Mouse (Mus musculus) midbrain, embryonic 14.5 days (tissue): ENCODE measurements around the gene Ly6g6f. TPM values are rescaled to one million over a fixed set of nuclear protein-coding genes. Genes with fewer than 3 reads are reported as not detected.
"Not testable (repeated sequence)": the region's sequence is repeated elsewhere in the genome, so short reads cannot be mapped to it uniquely, and the experiment has no call there.

Source experiments
- ATAC-seq: fragments of 200-750 bp; cut with Nextera tagmentation; 2 replicates; pipeline ENCODE4 v1.8.0; 2017; ENCODE audit warnings: moderate number of reproducible peaks, moderate library complexity; ENCODE audit not compliant: low FRiP score, low TSS enrichment
- DNase-seq: peaks from one replicate; pipeline ENCODE4 v3.0.0-alpha.2; 2015
- H3K27ac ChIP-seq: fragments of 300-500 bp; sonication (generic); replicated peaks from 2 replicates; pipeline ENCODE4 v1.5.1; 2014; ENCODE audit warnings: mild to moderate bottlenecking, low read depth, low read length, moderate library complexity
- H3K27me3 ChIP-seq: fragments of 300-500 bp; sonication (generic); 2 replicates; pipeline ENCODE4 v1.6.1; 2014; ENCODE audit warnings: low read length, control low read depth, mixed read lengths; ENCODE audit not compliant: control insufficient read depth, insufficient read depth
- H3K36me3 ChIP-seq: fragments of 300-500 bp; sonication (generic); 2 replicates; pipeline ENCODE4 v1.6.1; 2014; ENCODE audit warnings: low read length, control low read depth; ENCODE audit not compliant: control insufficient read depth, insufficient read depth
- H3K4me1 ChIP-seq: fragments of 300-500 bp; sonication (generic); 2 replicates; pipeline ENCODE4 v1.6.1; 2014; ENCODE audit warnings: mild to moderate bottlenecking, antibody characterized with exemption, low read length, control low read depth; ENCODE audit not compliant: control insufficient read depth, insufficient read depth
- H3K4me2 ChIP-seq: fragments of 300-500 bp; sonication (generic); 2 replicates; pipeline ENCODE4 v1.6.1; 2014; ENCODE audit warnings: mild to moderate bottlenecking, low read length, moderate library complexity
- H3K4me3 ChIP-seq: fragments of 300-500 bp; sonication (generic); replicated peaks from 2 replicates; pipeline ENCODE4 v1.5.1; 2014; ENCODE audit warnings: low read depth, low read length
- H3K9ac ChIP-seq: fragments of 300-500 bp; sonication (generic); replicated peaks from 2 replicates; pipeline ENCODE4 v1.6.1; 2014; ENCODE audit warnings: mild to moderate bottlenecking, low read length, moderate library complexity
- H3K9me3 ChIP-seq: fragments of 300-500 bp; sonication (generic); 2 replicates; pipeline ENCODE4 v1.6.1; 2016; ENCODE audit warnings: low read length, control low read depth, mixed read lengths; ENCODE audit not compliant: control insufficient read depth
- WGBS: fragments of 180-500 bp; shearing (Covaris S2); extraction: QIAGEN DNeasy Blood & Tissue Kit; methylation state at CpG from one replicate; pipeline ENCODE4 v1.1.7; 2014; 5-methylcytosine and 5-hydroxymethylcytosine counted together
- polyA plus RNA-seq: library from polyadenylated mRNA; unstranded; fragments of >200 nt; fragmentation: Nextera tagmentation; extraction: Ambion mirVana; gene quantifications from 2 replicates; pipeline ENCODE4 v1.2.1, GENCODE M21; 2014

Ly6g6f gene
- polyA plus RNA-seq, 1 experiment from 2014 or later, result not detected

DNA sequence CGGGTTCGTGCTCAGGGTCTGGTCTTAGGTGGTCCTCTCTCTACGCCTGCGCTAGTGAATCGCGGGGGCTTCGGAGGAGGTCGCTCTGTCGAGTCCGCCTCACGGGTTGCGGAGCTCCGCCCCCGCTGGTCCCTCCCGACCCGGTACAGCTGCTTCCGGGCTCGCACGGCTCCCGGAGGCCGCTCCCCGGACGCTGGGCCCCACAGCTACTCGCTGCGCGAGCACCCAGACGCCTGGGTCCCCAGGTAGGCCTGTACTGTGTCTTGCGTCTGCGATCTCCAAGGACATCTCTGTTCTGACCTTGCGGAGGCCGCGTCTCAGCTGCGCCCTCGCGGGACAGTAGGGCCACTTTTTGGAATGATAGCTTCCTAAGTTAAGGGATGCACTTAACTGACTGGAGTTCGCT, 40.8 kb upstream of the Ly6g6f start, which contains the start of gene D17H6S53E:
TSS of gene D17H6S53E (plus strand) at position 168 of the 406 bp plus-strand sequence.
- Histone ChIP-seq H3K4me3 (peak within 1 kb of the TSS; percentile 59), H3K9ac (peak within 1 kb of the TSS; percentile 78), H3K36me3 (peaks cover 18% of the 10 kb centered on the region), H3K27ac (peak within 1 kb of the TSS; percentile 74), H3K4me2 (peak within 1 kb of the TSS; percentile 77), H3K4me1 (peaks cover 13% of the 10 kb centered on the region; the same call in 1 of the 2 replicates), H3K27me3 (no peaks in the 10 kb centered on the region), H3K9me3 (no peaks in the 10 kb centered on the region)
- under 1% methylated on average over 36 of the region's 36 CpGs for WGBS
- ATAC-seq (no peak; the same call in 1 of the 2 replicates), DNase-seq (peak; percentile 83)

- Histone ChIP-seq H3K9ac (peak overlapping the region; percentile 78), H3K9me3 (no peaks in the 10 kb centered on the region), H3K27me3 (no peaks in the 10 kb centered on the region), H3K4me2 (peak overlapping the region; percentile 77), H3K36me3 (peaks cover 18% of the 10 kb centered on the region), H3K4me3 (peak overlapping the region; percentile 59), H3K4me1 (peaks cover 13% of the 10 kb centered on the region; the same call in 1 of the 2 replicates), H3K27ac (peak overlapping the region; percentile 74; the same call in 1 of the 2 replicates)
- ATAC-seq, result no peak
- 42% methylated on average over 6 of the region's 6 CpGs for WGBS
- no peak for DNase-seq
Measured at GRCm38 (mm10) chr17:35125578-35125977, 40.2 kb upstream of the Ly6g6f start.

GRCm38 (mm10) chr17:35125081-35125480, 39.7 kb upstream of the Ly6g6f start:
- H3K4me3 ChIP-seq, result no peak overlapping the region
- H3K9ac ChIP-seq, result no peak overlapping the region
- no peak overlapping the region for H3K4me2 ChIP-seq
- H3K27me3 ChIP-seq, result no peaks in the 10 kb centered on the region
- H3K9me3 ChIP-seq, result no peaks in the 10 kb centered on the region
- no peak for ATAC-seq
- 94% methylated on average over 1 of the region's 1 CpGs for WGBS
- no peak overlapping the region for H3K27ac ChIP-seq
- peaks cover 18% of the 10 kb centered on the region for H3K4me1 ChIP-seq
- DNase-seq, result no peak
- H3K36me3 ChIP-seq, result peaks cover 14% of the 10 kb centered on the region

DNA sequence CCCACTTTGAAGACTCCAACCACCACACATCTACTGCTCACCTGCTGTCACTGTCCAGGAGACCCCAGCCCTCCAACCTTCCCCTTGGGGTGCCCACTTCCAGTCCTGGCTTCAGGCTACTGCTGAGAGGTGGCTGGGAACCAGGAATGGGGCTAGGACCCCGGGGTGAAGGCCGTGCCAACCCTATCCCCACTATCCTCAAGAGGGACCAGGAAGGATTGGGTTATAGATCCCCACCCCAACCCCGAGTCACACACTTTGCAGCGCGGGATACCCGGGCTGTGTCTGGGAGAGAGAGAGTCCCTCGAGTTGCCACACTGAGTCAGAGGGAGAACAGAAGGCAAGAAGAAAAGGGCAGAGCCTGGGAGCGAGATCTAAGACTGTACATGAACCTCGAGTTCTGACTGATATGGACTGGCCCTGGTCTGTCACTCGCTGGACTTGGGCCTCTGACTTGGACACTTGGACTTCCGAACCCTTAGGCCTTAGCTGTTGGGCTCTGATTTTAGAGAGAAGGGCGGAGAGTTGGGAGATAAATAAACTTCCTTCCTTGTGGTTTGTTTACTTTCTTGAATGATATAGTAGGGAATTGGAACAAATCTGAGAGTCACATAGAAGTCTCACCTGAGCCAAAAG, 39.0 kb upstream of the Ly6g6f start:
- not testable (repeated sequence) for H3K4me3 ChIP-seq, ATAC-seq, H3K9ac ChIP-seq, H3K4me2 ChIP-seq, H3K27me3 ChIP-seq, DNase-seq, H3K27ac ChIP-seq, H3K9me3 ChIP-seq
- Histone ChIP-seq H3K36me3 (peaks cover 16% of the 10 kb centered on the region; the same call in 1 of the 2 replicates), H3K4me1 (peaks cover 19% of the 10 kb centered on the region)
- WGBS, result 95% methylated on average over 12 of the region's 12 CpGs

GRCm38 (mm10) chr17:35123287-35123686, 37.9 kb upstream of the Ly6g6f start:
- not testable (repeated sequence) for ATAC-seq
- 89% methylated on average over 9 of the region's 9 CpGs for WGBS

DNA sequence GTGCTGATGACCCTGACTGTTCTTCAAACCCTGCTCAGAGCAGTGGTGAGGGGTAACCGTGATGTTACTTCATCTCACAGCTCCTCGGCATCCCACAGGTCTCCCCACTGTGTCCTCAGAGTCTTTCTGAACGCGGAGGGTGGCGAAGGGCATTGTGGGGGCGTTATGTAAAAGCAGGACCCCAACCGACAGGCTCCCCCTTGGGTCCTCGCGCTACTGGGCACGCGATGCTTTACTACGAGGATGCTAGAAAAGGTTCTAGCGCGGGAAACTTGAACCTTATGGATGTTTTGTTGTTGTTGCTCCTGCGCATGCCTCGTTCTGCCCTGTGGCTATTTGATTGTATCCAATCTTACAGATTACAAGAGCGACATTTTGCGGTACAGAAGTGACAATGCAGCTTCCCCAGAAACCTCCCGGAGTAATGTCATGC, 36.5 kb upstream of the Ly6g6f start, which contains the start of gene Csnk2b:
TSS of gene Csnk2b (minus strand) at position 183 of the 433 bp plus-strand sequence.
- Histone ChIP-seq H3K36me3 (peaks cover 39% of the 10 kb centered on the region), H3K9me3 (no peaks in the 10 kb centered on the region), H3K4me2 (peak within 1 kb of the TSS; percentile 96), H3K4me3 (peak within 1 kb of the TSS; percentile 96), H3K4me1 (peaks cover 16% of the 10 kb centered on the region), H3K9ac (peak within 1 kb of the TSS; percentile 90), H3K27me3 (no peaks in the 10 kb centered on the region), H3K27ac (peak within 1 kb of the TSS; percentile 90)
- WGBS, result under 1% methylated on average over 19 of the region's 19 CpGs
- ATAC-seq, result peak; percentile 46; the same call in 1 of the 2 replicates
- DNase-seq, result peak; percentile 89

More at GRCm38 (mm10) chr17:35123287-35123686, 37.9 kb upstream of the Ly6g6f start:
- H3K9ac ChIP-seq, H3K27me3 ChIP-seq, H3K4me2 ChIP-seq, H3K9me3 ChIP-seq, DNase-seq, H3K4me3 ChIP-seq, H3K27ac ChIP-seq: not testable (repeated sequence)
- Histone ChIP-seq H3K36me3 (peaks cover 25% of the 10 kb centered on the region), H3K4me1 (peaks cover 19% of the 10 kb centered on the region)

DNA sequence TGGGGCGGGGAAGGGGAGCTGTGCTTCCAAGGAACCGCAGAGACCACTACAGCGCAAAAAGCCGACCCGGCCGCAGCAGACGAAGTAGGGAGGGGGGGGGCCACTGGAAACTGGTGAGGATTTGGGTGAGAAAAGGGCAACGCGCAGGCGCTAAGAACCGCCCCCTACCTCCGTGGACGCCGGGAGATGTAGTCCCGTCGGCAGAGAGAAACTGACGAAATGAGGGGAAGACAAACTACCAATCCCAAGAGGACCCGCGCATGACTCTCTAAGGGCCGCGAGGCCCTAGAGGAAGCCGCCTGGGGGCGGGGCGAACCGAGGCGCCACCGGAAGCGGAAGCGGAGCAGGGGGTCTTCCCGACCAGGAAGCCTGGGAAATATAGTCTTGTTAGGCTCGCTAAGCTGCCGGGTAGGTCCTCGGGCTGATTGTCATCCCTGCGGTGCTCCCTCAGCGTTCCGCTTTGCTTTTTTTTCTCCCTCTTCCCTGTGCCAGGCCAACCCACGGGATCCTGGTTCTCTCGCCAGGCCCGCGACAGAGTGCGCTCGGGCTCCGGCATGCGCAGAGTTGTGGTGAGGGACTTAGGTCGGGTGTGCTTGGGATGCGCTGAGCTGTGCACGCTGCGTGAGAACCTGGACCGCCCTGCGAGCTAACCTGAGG, 35.9 kb upstream of the Ly6g6f start, which contains the start of gene Gpank1:
TSS of gene Gpank1 (plus strand) at position 313 of the 657 bp plus-strand sequence.
- H3K4me2 ChIP-seq, result peak within 1 kb of the TSS; percentile 96
- peak within 1 kb of the TSS; percentile 90 for H3K9ac ChIP-seq
- H3K36me3 ChIP-seq, result peaks cover 43% of the 10 kb centered on the region
- WGBS, result 0% methylated on average over 50 of the region's 50 CpGs
- peaks cover 11% of the 10 kb centered on the region for H3K4me1 ChIP-seq
- peak within 1 kb of the TSS; percentile 96 for H3K4me3 ChIP-seq
- DNase-seq, result peak; percentile 100
- H3K27me3 ChIP-seq, result no peaks in the 10 kb centered on the region
- no peaks in the 10 kb centered on the region for H3K9me3 ChIP-seq
- H3K27ac ChIP-seq, result peak within 1 kb of the TSS; percentile 90
- peak; percentile 93 for ATAC-seq

- Histone ChIP-seq H3K9ac (peak overlapping the region; percentile 90), H3K27me3 (no peaks in the 10 kb centered on the region), H3K4me3 (peak overlapping the region; percentile 96), H3K4me1 (peaks cover 11% of the 10 kb centered on the region), H3K27ac (peak overlapping the region; percentile 52), H3K4me2 (peak overlapping the region; percentile 96), H3K9me3 (no peaks in the 10 kb centered on the region), H3K36me3 (peaks cover 48% of the 10 kb centered on the region)
- DNase-seq (no peak), ATAC-seq (no peak; the same call in 1 of the 2 replicates)
- 0% methylated on average over 33 of the region's 33 CpGs for WGBS
Measured at GRCm38 (mm10) chr17:35120745-35121142, 35.3 kb upstream of the Ly6g6f start.
